Mouse (Mus musculus): ENCODE results near the gene Synj2.

The Synj2 gene

GRCm38 (mm10) chr17:5975099-5975977 lies 34.3 kb downstream of the Synj2 start:
- no peak for DNase-seq (ENCODE audit: low spot score)

GRCm38 (mm10) chr17:5976221-5977055 lies 35.4 kb downstream of the Synj2 start:
- DNase-seq (ENCODE audit: low spot score), result no peak

GRCm38 (mm10) chr17:5977056-5977920 lies 36.2 kb downstream of the Synj2 start:
- no peak for DNase-seq (ENCODE audit: low spot score)

- DNase-seq (ENCODE audit: low spot score), result no peak
These were observed 36.9 kb downstream of the Synj2 start for GRCm38 (mm10) chr17:5977921-5978504.

GRCm38 (mm10) chr17:5978505-5979077 lies 37.5 kb downstream of the Synj2 start:
- no peak for DNase-seq (ENCODE audit: low spot score)

GRCm38 (mm10) chr17:5980860-5981259 lies 39.8 kb downstream of the Synj2 start:
- no peak for DNase-seq (ENCODE audit: low spot score)

GRCm38 (mm10) chr17:5983150-5983549 lies 42.1 kb downstream of the Synj2 start:
- DNase-seq (ENCODE audit: low spot score), result no peak

GRCm38 (mm10) chr17:5983901-5984300 lies 42.8 kb downstream of the Synj2 start:
- no peak for DNase-seq (ENCODE audit: low spot score)

- no peak for DNase-seq (ENCODE audit: low spot score)
These were observed 43.7 kb downstream of the Synj2 start for GRCm38 (mm10) chr17:5984700-5985231.

GRCm38 (mm10) chr17:5985271-5985670 lies 44.2 kb downstream of the Synj2 start:
- no peak for DNase-seq (ENCODE audit: low spot score)

- no peak for DNase-seq (ENCODE audit: low spot score)
These were observed 46.4 kb downstream of the Synj2 start for GRCm38 (mm10) chr17:5987271-5988056.

- DNase-seq (ENCODE audit: low spot score), result no peak
These were observed 47.0 kb downstream of the Synj2 start for GRCm38 (mm10) chr17:5988102-5988501.

GRCm38 (mm10) chr17:5992866-5993580 lies 51.9 kb downstream of the Synj2 start:
- no peak for DNase-seq (ENCODE audit: low spot score)

- DNase-seq (ENCODE audit: low spot score), result no peak
These were observed 52.6 kb downstream of the Synj2 start for GRCm38 (mm10) chr17:5993581-5994260.

GRCm38 (mm10) chr17:5994606-5995005 lies 53.5 kb downstream of the Synj2 start:
- DNase-seq (ENCODE audit: low spot score), result no peak

- no peak for DNase-seq (ENCODE audit: low spot score)
These were observed 55.5 kb downstream of the Synj2 start for GRCm38 (mm10) chr17:5996589-5996988.

GRCm38 (mm10) chr17:5997380-5998234 lies 56.5 kb downstream of the Synj2 start:
- no peak for DNase-seq (ENCODE audit: low spot score)

GRCm38 (mm10) chr17:5998235-5998500 lies 57.1 kb downstream of the Synj2 start:
- no peak for DNase-seq (ENCODE audit: low spot score)

Measured in ovary, postnatal 14 days (tissue).